Comparison of ENCODE assay signal across 15 mouse cellular contexts in the genomic region with DNA sequence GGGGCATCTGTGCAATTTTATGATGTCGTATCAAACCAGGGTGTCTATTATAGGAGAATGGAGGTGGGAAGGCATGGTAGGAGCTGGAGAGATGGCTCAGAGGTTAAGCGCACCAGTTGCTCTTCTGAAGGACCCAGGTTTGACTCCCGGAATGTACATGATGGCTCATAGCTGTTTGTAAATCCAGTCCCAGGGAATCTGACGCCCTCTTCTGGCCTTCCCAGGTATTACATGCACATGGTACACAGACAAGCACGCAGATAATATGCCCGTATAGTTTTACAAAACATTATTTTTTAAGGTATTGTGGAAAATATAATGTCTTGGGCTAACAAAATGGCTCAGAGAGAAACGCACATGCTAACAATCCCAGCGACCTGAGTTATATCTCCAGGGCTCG.
A peak's percentile ranks its signal among the peaks of the same experiment; 100 is the strongest.
DNase-seq lines count a peak whose midpoint lies in the region; ATAC-seq and TF ChIP-seq lines count a peak whose summit lies in the region.
"Had no signal": no experiment of that assay in that cellular context is flagged by ENCODE, and none has a peak within 500 bp of the region (broad histone marks: within the 10 kb centered on the region; RNA-seq: fewer than 3 reads in every experiment).

No protein-coding gene starts in this region.

- H3K36me3 ChIP-seq in hindbrain, embryonic 11.5 days (ENCODE audit: control insufficient read depth, insufficient read depth, low read length), result no peaks in the 10 kb centered on the region
- H3K36me3 ChIP-seq in hindbrain, embryonic 10.5 days, result no peaks in the 10 kb centered on the region
- H3K36me3 ChIP-seq in liver, adult 2 months (ENCODE audit: control insufficient read depth, insufficient read depth, low read length), result no peaks in the 10 kb centered on the region
- no peaks in the 10 kb centered on the region for H3K36me3 ChIP-seq in forebrain, embryonic 14.5 days (ENCODE audit: control insufficient read depth, insufficient read depth, low read length)

- no peak for ATAC-seq in hindbrain, embryonic 11.5 days (ENCODE audit: low FRiP score)
- no peak for ATAC-seq in forebrain, embryonic 14.5 days
- ATAC-seq: activated CD4-positive, CD25-positive, alpha-beta regulatory T cell, adult 4 months; lung, postnatal 0 days had no signal

- H3K79me2 ChIP-seq in liver, adult 2 months (ENCODE audit: control insufficient read depth, insufficient read depth, low read length), result no peaks in the 10 kb centered on the region

- H3K4me1 ChIP-seq in hindbrain, embryonic 11.5 days (replicated peaks; ENCODE audit: control insufficient read depth, insufficient read depth, low read length), result no peaks in the 10 kb centered on the region
- H3K4me1 ChIP-seq in hindbrain, embryonic 10.5 days (replicated peaks), result no peaks in the 10 kb centered on the region
- no peaks in the 10 kb centered on the region for H3K4me1 ChIP-seq in liver, adult 2 months (ENCODE audit: control insufficient read depth, insufficient read depth, low read length)
- H3K4me1 ChIP-seq in forebrain, embryonic 14.5 days (ENCODE audit: control insufficient read depth, insufficient read depth, low read length), result no peaks in the 10 kb centered on the region

- TF ChIP-seq CTCF in liver, adult 2 months (IDR thresholded peaks at IDR 0.05; ENCODE audit: low read depth, low read length), result 0 out of 2 replicates have a peak, but pooled peaks have one; percentile 6

- no peaks in the 10 kb centered on the region; the same call in 1 of the 2 replicates for H3K9me3 ChIP-seq in hindbrain, embryonic 11.5 days (ENCODE audit: control insufficient read depth, low read length)
- no peaks in the 10 kb centered on the region for H3K9me3 ChIP-seq in hindbrain, embryonic 10.5 days
- H3K9me3 ChIP-seq in forebrain, embryonic 14.5 days (replicated peaks; ENCODE audit: control insufficient read depth, low read length), result no peaks in the 10 kb centered on the region

- WGBS in hindbrain, embryonic 11.5 days, result 93% methylated on average over 9 of the region's 9 CpGs
- 89% methylated on average over 9 of the region's 9 CpGs for WGBS in hindbrain, embryonic 10.5 days
- 83% methylated on average over 9 of the region's 9 CpGs for WGBS in liver, adult 2 months
- 89% methylated on average over 9 of the region's 9 CpGs for WGBS in forebrain, embryonic 14.5 days

- H3K4me2 ChIP-seq in hindbrain, embryonic 11.5 days (replicated peaks; ENCODE audit: low read depth, low read length), result no peak overlapping the region
- H3K4me2 ChIP-seq in forebrain, embryonic 14.5 days (ENCODE audit: low read length), result no peak overlapping the region
- H3K4me2 ChIP-seq: midbrain, embryonic 11.5 days had no signal

- no peak overlapping the region for H3K9ac ChIP-seq in hindbrain, embryonic 11.5 days (ENCODE audit: low read depth, low read length)
- no peak overlapping the region for H3K9ac ChIP-seq in liver, adult 2 months (ENCODE audit: low read depth, low read length)
- H3K9ac ChIP-seq in forebrain, embryonic 14.5 days (ENCODE audit: low read length), result no peak overlapping the region

- no peak for TF ChIP-seq POLR2A in liver, adult 2 months (IDR thresholded peaks at IDR 0.05; ENCODE audit: extremely low read depth, insufficient read depth, low read length)

- H3K4me3 ChIP-seq in hindbrain, embryonic 11.5 days (ENCODE audit: low read depth, low read length), result no peak overlapping the region
- no peak overlapping the region for H3K4me3 ChIP-seq in hindbrain, embryonic 10.5 days
- no peak overlapping the region for H3K4me3 ChIP-seq in liver, adult 2 months (ENCODE audit: insufficient read depth, low read depth, low read length)
- no peak overlapping the region for H3K4me3 ChIP-seq in forebrain, embryonic 14.5 days (ENCODE audit: low read depth, low read length)
- H3K4me3 ChIP-seq: erythroblast, embryonic 14.5 days had no signal

- H3K27me3 ChIP-seq in hindbrain, embryonic 11.5 days (ENCODE audit: control insufficient read depth, insufficient read depth, low read length), result no peaks in the 10 kb centered on the region
- H3K27me3 ChIP-seq in hindbrain, embryonic 10.5 days (ENCODE audit: insufficient read depth, poor library complexity, severe bottlenecking), result no peaks in the 10 kb centered on the region
- H3K27me3 ChIP-seq in liver, adult 2 months (ENCODE audit: control insufficient read depth, insufficient read depth, low read length), result 0 out of 2 replicates have a peak, but pooled peaks cover 3% of the 10 kb centered on the region
- H3K27me3 ChIP-seq in forebrain, embryonic 14.5 days (replicated peaks; ENCODE audit: control insufficient read depth, insufficient read depth, low read length), result no peaks in the 10 kb centered on the region

- no peak overlapping the region for H3K27ac ChIP-seq in hindbrain, embryonic 11.5 days (ENCODE audit: low read depth, low read length)
- H3K27ac ChIP-seq in hindbrain, embryonic 10.5 days, result no peak overlapping the region
- no peak overlapping the region for H3K27ac ChIP-seq in liver, adult 2 months (replicated peaks; ENCODE audit: insufficient read depth, low read depth, low read length)
- H3K27ac ChIP-seq in forebrain, embryonic 14.5 days (ENCODE audit: low read depth, low read length), result no peak overlapping the region

- peak; percentile 15 for DNase-seq in adrenal gland, postnatal 10 days
- DNase-seq in adrenal gland, postnatal 25 days, result no peak
- peak; percentile 10 for DNase-seq in hindbrain, embryonic 11.5 days (ENCODE audit: low spot score)
- no peak for DNase-seq in hindbrain, embryonic 10.5 days (ENCODE audit: low spot score)
- no peak for DNase-seq in liver, adult 2 months (ENCODE audit: extremely low read depth, low read depth, low spot score)
- DNase-seq in liver, result no peak
- peak; percentile 6 for DNase-seq in forelimb bud, embryonic 11.5 days (ENCODE audit: low read depth, low spot score)
- no peak for DNase-seq in forebrain, embryonic 14.5 days (ENCODE audit: low spot score)
- DNase-seq: heart, adult 18-20 months; heart, postnatal 14 days; thymus, adult 18-20 months had no signal

Comparison
In these comparisons a context has a peak if more than half of its experiments do, and no peak if none do; other contexts are left out.
1. DNase-seq: peak in adrenal gland, postnatal 10 days (single experiment), hindbrain, embryonic 11.5 days (single experiment) and forelimb bud, embryonic 11.5 days (single experiment); none in adrenal gland, postnatal 25 days (single experiment), hindbrain, embryonic 10.5 days (single experiment), liver, adult 2 months (single experiment), liver (single experiment) and forebrain, embryonic 14.5 days (single experiment).